23 mouse cellular contexts compared by ENCODE assay signal in genomic region chr9:42885123-42885522, GRCm38 (mm10). TPM values are rescaled to one million over a fixed set of nuclear protein-coding genes. Genes with fewer than 3 reads are reported as not detected.
DNase-seq lines count a peak whose midpoint lies in the region; ATAC-seq lines count a peak whose summit lies in the region.
"Had no signal": no experiment of that assay in that cellular context is flagged by ENCODE, and none has a peak within 500 bp of the region (broad histone marks: within the 10 kb centered on the region; RNA-seq: fewer than 3 reads in every experiment).

No protein-coding gene starts in this region.

- ATAC-seq in midbrain, embryonic 16.5 days, result no peak
- no peak for ATAC-seq in midbrain, embryonic 15.5 days (replicated peaks)
- peak; percentile 7; the same call in 1 of the 2 replicates for ATAC-seq in intestine, embryonic 15.5 days
- ATAC-seq in stomach, embryonic 16.5 days (ENCODE audit: insufficient read depth, low FRiP score), result no peak
- ATAC-seq: CD4-positive, CD25-positive, alpha-beta regulatory T cell, adult 4 months; forebrain, embryonic 13.5 days; forebrain, embryonic 16.5 days; hindbrain, embryonic 16.5 days had no signal

- no peaks in the 10 kb centered on the region for H3K9me3 ChIP-seq in midbrain, embryonic 16.5 days (replicated peaks; ENCODE audit: control insufficient read depth, low read length, poor library complexity, severe bottlenecking)
- H3K9me3 ChIP-seq in midbrain, embryonic 15.5 days, result no peaks in the 10 kb centered on the region
- no peaks in the 10 kb centered on the region for H3K9me3 ChIP-seq in intestine, embryonic 15.5 days
- no peaks in the 10 kb centered on the region for H3K9me3 ChIP-seq in stomach, embryonic 16.5 days (replicated peaks; ENCODE audit: control insufficient read depth, low read length)
- no peaks in the 10 kb centered on the region for H3K9me3 ChIP-seq in midbrain, embryonic 10.5 days (replicated peaks)
- H3K9me3 ChIP-seq: forebrain, embryonic 10.5 days; forebrain, embryonic 13.5 days; hindbrain, embryonic 10.5 days; hindbrain, embryonic 13.5 days had no signal

- DNase-seq in ZHBTc4 (ENCODE audit: low read depth, low spot score), result peak; percentile 67
- DNase-seq in midbrain, embryonic 10.5 days (ENCODE audit: low spot score), result no peak
- DNase-seq: adrenal gland, postnatal 10 days; adrenal gland, postnatal 36 days; cerebellum, adult 18-20 months; cerebellum, adult 9-10 months; cerebellum, postnatal 14 days; gastrocnemius, postnatal 10 days; gastrocnemius, postnatal 36 days; heart, postnatal 36 days had no signal

- H3K27ac ChIP-seq in midbrain, embryonic 16.5 days (ENCODE audit: low read length), result 0 out of 2 replicates have a peak overlapping the region, but pooled peaks have one; percentile 11
- no peak overlapping the region for H3K27ac ChIP-seq in midbrain, embryonic 15.5 days
- H3K27ac ChIP-seq in intestine, embryonic 15.5 days, result 0 out of 2 replicates have a peak overlapping the region, but pooled peaks have one; percentile 6
- H3K27ac ChIP-seq in stomach, embryonic 16.5 days (ENCODE audit: low read length), result no peak overlapping the region
- H3K27ac ChIP-seq in midbrain, embryonic 10.5 days (replicated peaks), result no peak overlapping the region
- H3K27ac ChIP-seq: forebrain, embryonic 10.5 days; forebrain, embryonic 13.5 days; hindbrain, embryonic 10.5 days; hindbrain, embryonic 13.5 days had no signal

- no peak overlapping the region for H3K9ac ChIP-seq in midbrain, embryonic 16.5 days (ENCODE audit: low read depth, low read length)
- H3K9ac ChIP-seq in midbrain, embryonic 15.5 days, result no peak overlapping the region
- H3K9ac ChIP-seq in intestine, embryonic 15.5 days, result no peak overlapping the region
- no peak overlapping the region for H3K9ac ChIP-seq in stomach, embryonic 16.5 days (ENCODE audit: low read length)
- H3K9ac ChIP-seq: forebrain, embryonic 13.5 days; hindbrain, embryonic 13.5 days had no signal

- no peaks in the 10 kb centered on the region for H3K27me3 ChIP-seq in midbrain, embryonic 16.5 days (ENCODE audit: control insufficient read depth, insufficient read depth, low read depth, low read length)
- no peaks in the 10 kb centered on the region for H3K27me3 ChIP-seq in midbrain, embryonic 15.5 days (replicated peaks)
- no peaks in the 10 kb centered on the region for H3K27me3 ChIP-seq in intestine, embryonic 15.5 days (replicated peaks)
- H3K27me3 ChIP-seq in stomach, embryonic 16.5 days (ENCODE audit: control insufficient read depth, insufficient read depth, low read length), result no peaks in the 10 kb centered on the region
- peaks cover 20% of the 10 kb centered on the region for H3K27me3 ChIP-seq in midbrain, embryonic 10.5 days (ENCODE audit: low read depth, poor library complexity, severe bottlenecking)

- no peaks in the 10 kb centered on the region for H3K36me3 ChIP-seq in midbrain, embryonic 16.5 days (ENCODE audit: control insufficient read depth, insufficient read depth, low read length)
- H3K36me3 ChIP-seq in midbrain, embryonic 15.5 days (replicated peaks), result no peaks in the 10 kb centered on the region
- no peaks in the 10 kb centered on the region for H3K36me3 ChIP-seq in intestine, embryonic 15.5 days
- no peaks in the 10 kb centered on the region for H3K36me3 ChIP-seq in stomach, embryonic 16.5 days (ENCODE audit: control insufficient read depth, insufficient read depth, low read length)
- H3K36me3 ChIP-seq in midbrain, embryonic 10.5 days, result no peaks in the 10 kb centered on the region
- H3K36me3 ChIP-seq: forebrain, embryonic 10.5 days; hindbrain, embryonic 10.5 days; hindbrain, embryonic 13.5 days had no signal

- H3K4me1 ChIP-seq in midbrain, embryonic 16.5 days (ENCODE audit: control insufficient read depth, insufficient read depth, low read length), result peaks cover 5% of the 10 kb centered on the region; the same call in 1 of the 2 replicates
- H3K4me1 ChIP-seq in midbrain, embryonic 15.5 days, result peaks cover 14% of the 10 kb centered on the region
- peaks cover 14% of the 10 kb centered on the region for H3K4me1 ChIP-seq in intestine, embryonic 15.5 days (replicated peaks)
- 0 out of 2 replicates have a peak, but pooled peaks cover 3% of the 10 kb centered on the region for H3K4me1 ChIP-seq in stomach, embryonic 16.5 days (ENCODE audit: control insufficient read depth, insufficient read depth, low read length)
- H3K4me1 ChIP-seq in midbrain, embryonic 10.5 days, result peaks cover 35% of the 10 kb centered on the region

- whole genome bisulfite sequencing in midbrain, embryonic 16.5 days, result 74% methylated on average over 11 of the region's 11 CpGs
- WGBS in midbrain, embryonic 15.5 days, result 76% methylated on average over 11 of the region's 11 CpGs
- 50% methylated on average over 11 of the region's 11 CpGs for WGBS in intestine, embryonic 15.5 days
- 50% methylated on average over 11 of the region's 11 CpGs for WGBS in stomach, embryonic 16.5 days
- 73% methylated on average over 11 of the region's 11 CpGs for WGBS in midbrain, embryonic 10.5 days

- H3K4me2 ChIP-seq in midbrain, embryonic 16.5 days (ENCODE audit: low read length), result no peak overlapping the region
- no peak overlapping the region for H3K4me2 ChIP-seq in midbrain, embryonic 15.5 days
- H3K4me2 ChIP-seq in intestine, embryonic 15.5 days (replicated peaks), result peak overlapping the region; percentile 53
- peak overlapping the region; percentile 18; the same call in 1 of the 2 replicates for H3K4me2 ChIP-seq in stomach, embryonic 16.5 days (ENCODE audit: low read depth, low read length)
- H3K4me2 ChIP-seq: forebrain, embryonic 13.5 days; heart, embryonic 11.5 days; hindbrain, embryonic 13.5 days had no signal

- H3K4me3 ChIP-seq in midbrain, embryonic 16.5 days (ENCODE audit: low read depth, low read length), result no peak overlapping the region
- H3K4me3 ChIP-seq in midbrain, embryonic 15.5 days, result no peak overlapping the region
- no peak overlapping the region for H3K4me3 ChIP-seq in intestine, embryonic 15.5 days (replicated peaks)
- H3K4me3 ChIP-seq in stomach, embryonic 16.5 days (replicated peaks; ENCODE audit: low read length), result no peak overlapping the region
- H3K4me3 ChIP-seq in midbrain, embryonic 10.5 days, result no peak overlapping the region
- H3K4me3 ChIP-seq: forebrain, embryonic 10.5 days; forebrain, embryonic 13.5 days; hindbrain, embryonic 10.5 days; hindbrain, embryonic 13.5 days had no signal

RNA-seq across cellular contexts. Expression of gene Grik4, which starts 59.2 kb away (rescaled TPM):
- polyA plus RNA-seq in midbrain, embryonic 16.5 days (2015; fragmentation: Nextera tagmentation; extraction: Ambion mirVana), result 11.7 and 12.3 TPM in 2 replicates
- polyA plus RNA-seq in midbrain, embryonic 15.5 days (2015; fragmentation: Nextera tagmentation; extraction: Ambion mirVana), result 9.6 and 11.2 TPM in 2 replicates
- polyA plus RNA-seq in intestine, embryonic 15.5 days (2015; fragmentation: Nextera tagmentation; extraction: Ambion mirVana), result 1.7 and 1.8 TPM in 2 replicates
- 0.57 and 0.75 TPM in 2 replicates for polyA plus RNA-seq in stomach, embryonic 16.5 days (2015; fragmentation: Nextera tagmentation; extraction: Ambion mirVana)
- polyA plus RNA-seq in midbrain, embryonic 10.5 days (2016; fragmentation: Nextera tagmentation; extraction: Ambion mirVana), result 1.7 and 3.0 TPM in 2 replicates
- polyA plus RNA-seq: C2C12; CD4-positive, CD25-positive, alpha-beta regulatory T cell, adult 4 months had no signal

Comparison
In these comparisons a context has a peak if more than half of its experiments do, and no peak if none do; other contexts are left out.
1. H3K27ac ChIP-seq: peak in midbrain, embryonic 16.5 days (single experiment) and intestine, embryonic 15.5 days (single experiment); none in midbrain, embryonic 15.5 days (single experiment), stomach, embryonic 16.5 days (single experiment) and midbrain, embryonic 10.5 days (single experiment).
2. H3K4me2 ChIP-seq: peak in intestine, embryonic 15.5 days (single experiment) and stomach, embryonic 16.5 days (single experiment); none in midbrain, embryonic 16.5 days (single experiment) and midbrain, embryonic 15.5 days (single experiment).